Mouse (Mus musculus) adrenal gland, postnatal 4 days (tissue): ENCODE results near the gene Adora3. TPM values are rescaled to one million over a fixed set of nuclear protein-coding genes. Genes with fewer than 3 reads are reported as not detected.
"Not testable (repeated sequence)": the region's sequence is repeated elsewhere in the genome, so short reads cannot be mapped to it uniquely, and the experiment has no call there.

Experiments used
- DNase-seq, 2 experiments: peaks; one replicate each; pipeline ENCODE4 v3.0.0; 2021 to 2022; ENCODE audit warnings: low spot score in 2 of 2, mixed read lengths in 2 of 2
- total RNA-seq, 2 experiments: library from RNA; stranded (reverse); gene quantifications; 2 replicates each; pipeline ENCODE4 v1.2.3; 2021

Adora3 gene
- total RNA-seq, 2 experiments from 2014 or later: 0.17 to 0.25 TPM

DNA sequence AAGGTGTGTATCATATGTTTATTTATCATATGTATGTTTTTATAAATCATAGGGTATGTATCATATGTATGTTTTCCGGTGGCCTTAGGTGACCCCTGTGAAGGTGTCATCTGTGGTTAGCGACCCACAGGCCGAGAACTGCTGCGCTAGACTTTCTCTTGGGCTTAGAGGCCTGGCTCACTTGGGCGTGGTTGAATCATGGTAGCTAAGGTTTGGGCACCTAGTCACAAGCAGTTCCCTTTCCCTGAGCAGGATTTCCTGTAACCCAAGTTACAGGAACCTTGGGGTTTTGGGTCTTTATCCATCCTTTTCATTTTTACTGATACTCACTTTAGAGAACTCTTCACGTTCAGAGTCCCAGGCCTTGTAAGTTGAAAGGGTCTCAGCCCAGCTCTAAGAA, 29.6 kb downstream of the Adora3 start:
- DNase-seq: no peak

DNA sequence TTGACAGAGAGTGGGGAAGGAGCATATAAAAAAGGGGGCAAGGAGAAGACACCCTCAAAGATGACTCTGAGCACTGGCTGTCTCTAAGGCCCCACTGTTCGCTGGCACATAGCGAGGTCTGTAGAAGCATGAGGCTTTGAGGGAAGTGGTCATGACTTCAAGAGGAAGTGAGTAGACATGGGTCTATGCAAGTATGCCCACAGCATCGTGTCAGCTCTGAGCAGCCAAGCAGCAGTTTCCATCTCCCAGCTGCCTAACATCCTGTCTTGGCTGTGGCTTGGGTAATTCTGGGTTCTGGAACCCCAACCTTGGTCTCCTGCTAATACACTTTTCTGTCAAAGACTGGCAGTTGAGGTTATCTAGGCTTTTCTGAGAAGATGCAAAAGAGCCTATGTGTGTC, 30.1 kb downstream of the Adora3 start:
- no peak for DNase-seq

DNA sequence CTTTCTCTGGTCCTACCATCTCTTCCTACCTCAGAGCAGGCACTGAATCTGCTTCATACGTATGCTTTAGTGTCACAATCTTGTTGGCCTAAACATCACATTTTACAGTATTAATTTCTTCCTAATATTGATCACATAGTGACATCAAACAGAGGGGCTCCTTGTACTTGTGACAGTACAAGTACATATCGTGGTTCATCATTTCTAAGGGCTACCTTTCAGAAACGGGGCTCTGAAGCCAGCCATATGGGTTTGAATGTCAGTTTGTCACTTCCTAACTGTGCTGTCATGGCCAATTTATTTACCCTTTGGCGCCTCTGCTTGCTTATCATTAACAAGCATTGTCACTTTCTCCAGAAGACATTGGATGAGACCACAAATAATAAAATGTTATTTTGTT, 30.8 kb downstream of the Adora3 start:
- DNase-seq: no peak

DNA sequence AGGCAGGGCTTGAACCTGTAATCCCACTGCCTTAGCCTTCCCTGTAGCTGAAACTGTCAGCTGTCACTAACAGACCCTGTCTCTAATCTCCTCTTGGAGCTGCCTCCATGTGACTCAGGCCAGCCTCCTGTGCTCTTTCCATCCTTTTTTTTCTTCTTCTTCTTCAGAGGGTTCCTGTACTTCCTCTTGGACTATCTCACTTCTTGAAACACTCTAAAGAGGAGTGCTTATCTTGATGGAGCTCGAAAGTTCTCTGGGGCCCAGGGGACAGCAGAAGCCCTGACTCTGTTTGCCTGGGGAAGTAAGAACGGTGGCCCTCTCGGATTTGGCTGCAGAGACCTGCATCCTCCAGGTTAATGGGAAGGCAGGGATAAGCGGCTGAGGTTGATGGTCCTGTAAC, 33.6 kb downstream of the Adora3 start:
- no peak for DNase-seq

DNA sequence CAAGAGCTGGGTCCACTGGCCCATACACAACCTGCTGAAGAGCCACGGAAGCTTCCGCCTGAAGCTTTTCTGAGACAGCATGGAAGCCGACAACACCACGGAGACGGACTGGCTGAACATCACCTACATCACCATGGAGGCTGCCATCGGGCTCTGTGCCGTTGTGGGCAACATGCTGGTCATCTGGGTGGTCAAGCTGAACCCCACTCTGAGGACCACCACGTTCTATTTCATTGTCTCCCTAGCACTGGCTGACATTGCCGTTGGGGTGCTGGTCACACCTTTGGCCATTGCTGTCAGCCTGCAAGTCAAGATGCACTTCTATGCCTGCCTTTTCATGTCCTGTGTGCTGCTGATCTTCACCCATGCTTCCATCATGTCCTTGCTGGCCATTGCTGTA, 34.1 kb downstream of the Adora3 start:
- DNase-seq: no peak

DNA sequence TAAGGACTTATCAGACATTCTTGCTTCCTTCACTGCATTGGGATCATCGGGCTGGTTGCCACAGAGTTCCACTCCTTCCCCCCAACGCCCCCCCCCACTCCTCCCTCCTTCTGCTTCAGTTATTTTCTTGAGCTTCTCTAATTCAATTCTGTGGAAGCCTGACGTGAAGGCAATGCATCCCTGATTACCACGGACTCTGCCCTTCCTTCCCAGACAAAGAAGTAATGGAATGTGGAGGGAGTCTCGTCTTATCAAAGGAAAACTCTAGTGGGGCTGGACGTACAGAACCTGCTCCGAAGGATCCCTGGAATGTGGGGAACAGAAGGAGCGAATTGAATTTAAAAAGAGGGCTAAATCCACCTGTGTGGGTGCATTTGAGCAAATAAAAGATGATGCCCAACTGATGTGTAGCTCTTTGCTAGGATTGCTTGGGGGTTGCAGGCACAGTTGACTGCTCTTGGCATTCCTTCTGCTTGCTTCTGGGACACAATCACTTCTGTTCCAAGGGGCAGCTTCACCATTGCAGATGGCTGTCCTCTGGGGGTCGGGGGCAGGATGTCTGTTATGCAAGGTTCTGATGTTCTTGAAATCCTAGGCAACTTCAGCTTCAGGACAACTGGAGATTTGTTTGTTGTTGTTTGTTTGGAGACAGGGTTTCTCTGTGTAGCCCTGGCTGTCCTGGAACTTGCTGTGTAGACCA, 37.4 kb downstream of the Adora3 start:
- no peak for DNase-seq

DNA sequence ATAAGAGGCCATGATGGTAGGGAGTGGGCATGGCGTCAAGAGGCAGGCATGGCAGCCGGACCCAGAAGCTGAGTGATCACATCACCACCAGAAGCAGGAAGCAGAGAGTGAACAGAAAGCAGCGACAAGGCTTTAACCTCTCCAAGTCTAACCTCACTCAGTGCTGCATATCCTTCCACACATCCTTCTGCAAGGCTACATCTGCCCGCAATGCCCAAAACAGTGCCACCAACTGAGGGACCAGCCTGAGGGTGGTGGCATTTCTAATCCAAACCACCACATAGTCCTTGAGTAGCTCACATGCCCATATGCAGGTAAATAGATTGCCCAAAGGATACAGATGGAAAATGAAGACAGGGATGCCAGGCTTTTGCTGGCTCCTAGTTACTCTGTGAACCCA, 38.3 kb downstream of the Adora3 start:
- no peak for DNase-seq

DNA sequence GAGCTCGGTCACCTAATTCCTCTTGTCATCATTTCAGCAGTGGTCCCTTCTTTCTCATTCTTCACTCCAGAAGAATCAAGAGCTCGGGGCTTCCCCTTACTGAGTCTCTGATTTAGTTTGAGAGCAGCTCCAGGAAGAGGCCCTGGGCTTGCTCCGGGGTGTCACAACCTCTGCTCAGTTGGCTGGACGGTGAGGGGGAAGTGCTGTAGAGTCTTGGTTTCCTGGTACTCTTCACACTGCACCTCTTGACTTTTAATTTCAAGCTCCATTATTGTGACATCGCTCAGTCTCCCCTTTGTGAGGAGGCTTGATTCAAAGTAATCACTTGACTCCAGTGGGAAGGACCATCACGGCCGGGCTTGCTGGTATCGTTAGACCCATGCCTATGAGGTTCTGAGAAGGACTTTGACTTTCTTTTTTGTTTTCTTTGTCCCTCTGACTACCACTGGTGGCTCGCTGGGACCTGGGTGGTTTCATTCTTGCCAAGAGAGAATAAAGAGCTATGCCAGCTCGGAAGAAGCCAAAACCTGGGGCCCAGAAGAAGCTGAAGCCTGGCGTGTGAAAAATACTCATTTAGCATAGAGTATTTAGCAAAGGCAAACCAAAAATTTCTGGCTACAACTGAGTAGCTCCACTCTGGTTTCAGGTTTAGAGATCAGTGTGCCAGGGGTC, 40.0 kb downstream of the Adora3 start:
- no peak for DNase-seq

DNA sequence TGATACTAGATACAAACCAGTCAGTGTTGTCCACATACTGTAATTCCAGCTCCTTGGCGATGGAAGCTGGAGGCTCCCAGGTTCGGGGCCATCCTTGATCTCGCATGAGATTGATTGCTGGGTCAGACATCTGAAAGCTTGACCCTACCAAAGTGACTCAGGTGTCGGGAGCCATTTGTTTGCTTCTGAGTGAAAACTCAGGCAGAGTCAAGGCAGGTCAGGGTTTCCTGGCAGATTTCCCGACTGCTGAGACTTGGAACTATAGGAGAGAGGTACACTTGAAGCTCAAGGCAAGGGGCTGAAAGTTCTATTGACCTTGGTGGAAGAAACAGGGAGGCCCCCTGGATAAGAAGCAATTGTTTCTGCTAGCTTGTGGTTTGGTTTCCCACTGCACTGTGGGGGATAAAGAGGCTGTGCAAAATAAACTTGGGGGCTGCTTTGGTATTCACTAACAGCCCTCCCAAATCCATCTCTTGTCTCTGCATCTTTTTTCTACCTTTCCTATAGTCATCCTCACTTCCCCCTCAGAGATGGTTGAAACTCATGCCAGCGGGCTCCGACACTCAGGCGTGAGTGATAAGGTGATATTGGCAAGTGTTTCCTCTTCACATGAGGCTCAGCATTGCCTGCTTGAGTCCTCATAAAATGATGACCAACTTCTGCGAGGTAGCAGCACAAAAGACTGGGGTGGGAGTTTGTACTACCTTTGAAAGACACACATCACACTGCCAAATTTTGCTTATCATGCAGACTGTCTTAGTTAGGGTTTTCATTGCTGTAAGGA, 41.6 kb downstream of the Adora3 start:
- no peak for DNase-seq

DNA sequence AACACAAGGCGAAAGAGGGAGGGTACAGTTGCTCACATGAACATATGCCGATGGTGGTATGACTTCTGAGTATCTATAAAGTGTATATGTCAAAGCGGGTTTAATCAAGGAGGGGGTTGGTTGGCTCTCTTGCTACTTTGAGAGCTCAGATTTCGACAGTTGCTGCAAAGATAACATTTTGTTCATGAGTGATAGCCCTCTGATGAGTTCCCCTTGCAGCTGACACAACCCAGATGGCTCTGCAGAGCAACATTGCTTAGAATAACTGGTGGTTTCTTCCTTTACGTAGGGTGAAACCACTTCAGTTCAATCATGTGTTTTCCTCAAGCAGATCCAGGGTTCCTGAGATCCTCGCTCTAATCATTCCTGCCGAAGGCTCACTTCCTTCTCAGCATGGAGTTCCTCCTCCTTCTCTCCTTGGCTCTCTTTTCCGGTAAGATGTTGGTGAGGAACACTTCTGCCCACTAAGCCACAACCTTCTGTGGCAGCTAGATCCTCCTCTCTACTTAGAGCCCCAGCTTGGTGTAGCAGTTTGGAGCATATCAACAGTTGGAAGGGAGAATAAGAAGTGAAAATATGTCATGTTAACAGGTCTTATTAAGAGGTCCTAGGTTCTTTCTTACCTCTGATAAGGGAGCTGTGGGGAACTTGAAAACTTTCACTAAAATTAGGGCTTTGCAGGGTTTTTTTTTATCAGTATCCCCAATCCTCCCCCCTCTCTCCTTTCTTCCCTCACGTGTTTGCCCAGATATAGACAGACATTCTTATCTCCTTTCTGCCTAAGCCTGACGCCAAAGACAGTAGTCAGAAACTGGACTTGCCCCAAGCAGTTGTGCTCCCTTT, 43.4 kb downstream of the Adora3 start:
- no peak for DNase-seq

DNA sequence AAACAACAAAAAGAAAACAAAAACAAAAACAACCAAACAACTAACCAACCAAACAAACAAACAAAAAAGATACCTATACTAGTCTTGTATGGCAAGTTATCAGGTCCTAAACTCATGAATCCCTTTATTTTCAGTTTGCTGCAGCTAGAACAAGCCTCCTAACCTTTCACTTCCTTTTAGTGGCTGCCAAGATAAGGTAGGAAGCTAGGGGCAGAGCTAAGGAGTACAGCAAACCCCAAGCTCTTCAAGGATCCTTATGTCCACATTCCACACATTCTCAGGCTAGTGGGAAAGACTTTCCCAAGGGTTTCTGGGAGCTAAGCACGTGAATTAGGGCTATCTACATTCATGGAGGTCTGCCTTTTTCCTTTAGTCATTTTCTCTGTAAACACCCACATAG, 44.6 kb downstream of the Adora3 start:
- DNase-seq: no peak

DNA sequence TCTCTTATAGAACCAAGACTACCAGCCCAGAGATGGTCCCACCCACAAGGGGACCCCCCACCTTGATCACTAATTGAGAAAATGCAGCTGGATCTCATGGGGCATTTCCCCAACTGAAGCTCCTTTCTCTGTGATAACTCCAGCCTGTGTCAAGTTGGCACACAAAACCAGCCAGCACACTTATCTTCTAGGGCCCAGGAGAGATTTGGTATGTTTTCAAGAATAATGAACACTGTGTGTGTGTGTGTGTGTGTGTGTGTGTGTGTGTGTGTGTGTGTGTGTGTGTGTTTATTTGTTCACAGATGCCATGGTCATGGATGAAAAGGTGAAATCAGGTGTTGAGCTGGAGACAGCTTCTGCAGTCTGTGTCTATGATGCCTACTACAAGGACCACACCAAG, 45.8 kb downstream of the Adora3 start:
- DNase-seq: not testable (repeated sequence)

DNA sequence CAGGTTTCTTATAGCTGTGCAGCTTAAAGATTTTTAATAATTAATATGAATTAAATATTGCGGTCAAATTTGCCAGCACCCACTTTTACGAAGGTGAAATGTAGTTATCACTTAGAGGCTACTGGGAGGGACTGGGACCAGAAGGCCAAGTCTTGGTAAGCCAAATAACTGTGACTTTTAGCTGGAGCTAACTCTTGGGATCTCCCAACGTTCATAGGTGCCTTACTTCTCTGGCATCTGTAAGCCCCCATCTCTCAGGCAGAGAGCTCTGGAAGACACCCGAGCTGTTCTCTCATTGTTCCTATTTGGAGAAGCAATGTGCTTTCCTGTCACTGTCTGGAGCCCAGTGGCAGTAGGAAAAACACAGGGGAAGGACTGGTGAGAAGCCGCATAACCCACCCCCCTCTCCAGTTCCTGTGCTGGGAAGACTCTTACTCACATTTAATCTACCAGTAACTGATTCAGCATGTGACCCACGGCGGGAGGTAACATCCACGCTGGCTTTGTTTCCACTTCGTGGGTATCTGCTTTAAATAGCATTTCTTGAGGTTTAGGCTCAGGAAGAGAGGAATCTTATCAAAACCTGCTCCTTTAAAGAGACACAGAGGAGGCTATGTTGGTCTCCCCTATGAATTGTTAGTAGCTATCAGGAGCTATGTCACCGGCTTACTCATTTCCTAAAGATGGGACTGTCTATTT, 47.1 kb downstream of the Adora3 start:
- no peak for DNase-seq

DNA sequence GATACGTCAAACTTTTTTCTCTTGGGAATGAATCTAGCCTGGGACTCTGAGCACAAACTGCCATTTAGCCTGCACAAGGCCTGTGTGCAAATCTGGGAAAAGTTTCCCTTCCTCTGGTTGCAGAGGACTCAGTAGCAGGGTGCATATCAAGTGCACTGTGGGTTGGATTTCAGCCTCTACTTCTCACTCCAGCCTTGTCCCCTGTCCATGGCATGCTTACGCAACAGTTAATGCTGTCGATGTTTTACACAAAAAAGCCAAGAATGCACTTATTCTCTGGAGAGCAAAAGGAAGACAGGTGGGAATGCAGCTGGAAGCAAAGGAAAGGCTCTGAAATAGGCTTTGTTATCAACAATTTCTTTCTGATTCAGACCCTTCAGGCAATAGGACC, 47.7 kb downstream of the Adora3 start:
- DNase-seq: no peak

DNA sequence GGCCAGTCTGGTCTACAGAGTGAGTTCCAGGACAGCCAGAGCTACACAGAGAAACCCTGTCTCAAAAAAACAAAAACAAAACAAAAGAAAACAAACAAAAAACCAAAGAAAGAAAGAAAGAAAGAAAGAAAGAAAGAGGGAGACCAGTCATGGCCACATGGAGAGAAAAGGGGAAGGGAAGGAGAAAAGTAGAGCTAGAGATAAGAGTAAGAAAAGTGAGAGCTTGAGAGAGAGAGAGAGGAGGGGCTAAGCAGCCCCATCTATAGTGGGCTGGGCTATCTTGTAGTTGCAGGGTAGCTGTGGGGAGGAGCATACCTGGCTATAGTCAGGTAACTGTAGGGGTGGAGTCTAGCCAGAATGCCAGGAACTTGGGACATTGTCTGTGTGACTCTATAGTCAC, 50.1 kb downstream of the Adora3 start:
- DNase-seq: not testable (repeated sequence)

DNA sequence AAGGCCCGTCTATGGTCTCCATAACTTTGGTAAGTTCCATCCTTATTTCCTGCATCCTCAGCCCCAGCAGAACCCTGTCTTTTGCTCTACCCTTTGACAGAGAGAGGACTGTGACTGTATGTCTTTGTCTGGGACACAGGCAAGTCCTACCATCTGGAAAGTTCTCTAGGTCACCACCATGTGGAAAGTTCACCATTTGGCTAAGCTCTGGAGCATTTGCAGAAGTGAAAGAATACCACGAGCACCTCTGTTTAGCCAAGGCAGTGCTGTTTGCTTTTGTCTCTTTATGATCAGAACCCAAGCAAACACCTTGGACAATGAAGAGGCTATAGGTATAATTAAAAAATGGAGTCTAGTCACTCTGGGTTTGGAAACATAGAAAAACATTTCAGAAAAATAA, 51.3 kb downstream of the Adora3 start:
- DNase-seq: no peak

DNA sequence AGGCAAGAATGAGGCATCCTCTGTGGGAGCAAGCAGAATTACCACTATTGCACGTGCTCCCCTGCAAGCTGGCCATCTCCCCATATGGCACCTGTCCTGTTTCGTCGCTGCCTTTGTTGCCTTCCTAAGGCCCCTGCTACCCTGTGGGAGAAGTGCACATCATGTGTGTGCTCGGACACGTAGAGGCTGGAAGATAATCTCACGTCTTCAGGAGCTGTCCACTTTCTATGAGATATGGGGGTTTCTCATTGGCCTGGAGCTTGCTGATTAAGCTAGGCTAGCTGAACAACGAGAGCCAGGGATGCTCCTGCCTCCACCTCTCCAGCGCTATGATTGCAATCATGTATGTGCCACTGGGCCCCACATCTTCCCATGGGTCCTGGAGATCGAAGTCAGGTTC, 54.0 kb downstream of the Adora3 start:
- no peak for DNase-seq

DNA sequence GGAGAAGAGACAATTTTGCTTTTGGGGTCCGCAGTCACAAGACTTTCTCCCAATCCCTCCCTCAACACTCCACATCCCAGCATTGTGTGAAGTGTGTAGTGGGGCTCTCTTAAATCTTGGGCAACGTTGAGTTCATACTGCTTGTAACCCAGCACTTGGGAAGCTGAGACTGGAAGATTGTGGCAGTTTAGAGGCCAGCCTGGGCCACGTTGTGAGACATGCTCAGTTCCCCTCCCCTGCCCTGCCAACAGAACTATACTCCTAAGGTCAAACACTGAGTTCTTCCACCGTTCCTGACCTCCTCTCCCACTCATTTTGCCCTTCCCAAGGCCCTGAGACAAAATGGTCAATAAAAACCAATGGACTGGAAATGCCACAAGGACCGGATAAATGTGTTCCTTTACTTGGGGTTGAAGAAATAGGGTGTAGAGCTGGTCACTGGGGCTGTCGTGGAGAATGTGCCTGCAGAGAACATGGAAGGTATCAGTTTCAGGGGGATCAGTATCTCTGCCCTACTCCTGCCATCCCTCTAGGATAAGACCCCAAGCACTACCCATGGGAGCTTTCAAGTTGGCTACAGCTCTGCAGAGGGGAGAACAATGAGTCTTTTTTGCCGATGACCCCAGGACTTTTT, 57.0 kb downstream of the Adora3 start:
- no peak for DNase-seq

DNA sequence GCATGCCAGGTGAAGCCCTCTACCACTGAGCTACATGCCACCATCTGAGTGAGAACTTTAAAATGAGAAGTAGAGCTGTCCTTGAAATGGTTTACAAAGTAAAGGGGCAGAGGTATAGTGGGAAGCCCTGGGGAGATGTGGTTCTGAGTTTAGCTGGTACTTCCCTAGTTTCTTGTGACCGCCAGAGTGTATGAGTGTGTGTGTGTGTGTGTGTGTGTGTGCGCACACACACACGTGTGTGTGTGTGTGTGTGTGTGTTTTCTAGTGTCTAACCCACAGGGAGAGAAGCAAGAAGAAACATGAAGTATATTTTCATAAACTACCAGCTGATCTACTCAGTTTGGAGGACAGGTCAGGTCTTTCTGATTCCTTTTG, 57.5 kb downstream of the Adora3 start:
- DNase-seq: no peak

DNA sequence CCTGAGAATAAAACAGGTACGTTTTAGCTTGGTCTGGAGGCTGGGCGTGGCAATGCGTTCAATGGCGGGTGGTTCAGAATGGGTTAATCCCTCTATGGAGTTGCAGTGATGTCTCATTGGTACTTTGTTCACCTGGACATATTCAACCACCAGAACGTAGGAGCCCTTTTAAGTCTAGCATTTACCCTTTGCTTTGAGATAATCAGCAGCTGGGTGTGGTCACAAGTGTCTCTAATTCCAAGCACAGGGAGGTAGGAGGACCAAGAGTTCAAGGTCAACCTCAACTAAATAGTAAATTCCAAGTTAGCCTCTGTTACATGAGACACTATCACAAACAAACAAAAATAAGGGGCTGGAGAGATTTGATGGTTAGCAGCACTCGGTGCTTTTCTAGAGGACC, 58.1 kb downstream of the Adora3 start:
- DNase-seq: no peak
